Mouse (Mus musculus) hindbrain, embryonic 12.5 days (tissue): ENCODE data around the gene Zfp931. TPM values are rescaled to one million over a fixed set of nuclear protein-coding genes. Genes with fewer than 3 reads are reported as not detected.
"Not testable (repeated sequence)": the region's sequence is repeated elsewhere in the genome, so short reads cannot be mapped to it uniquely, and the experiment has no call there.

Source experiments
- ATAC-seq: fragments of 200-750 bp; cut with Nextera tagmentation; 2 replicates; pipeline ENCODE4 v1.8.0; 2017; ENCODE audit warnings: moderate TSS enrichment; ENCODE audit not compliant: low FRiP score
- H3K27ac ChIP-seq: fragments of 300-500 bp; sonication (generic); 2 replicates; pipeline ENCODE4 v1.5.1; 2016; ENCODE audit warnings: mild to moderate bottlenecking
- H3K27me3 ChIP-seq: fragments of 300-500 bp; sonication (generic); 2 replicates; pipeline ENCODE4 v1.6.1; 2016; ENCODE audit warnings: mild to moderate bottlenecking
- H3K36me3 ChIP-seq: fragments of 300-500 bp; sonication (generic); 2 replicates; pipeline ENCODE4 v1.6.1; 2016; ENCODE audit warnings: mild to moderate bottlenecking
- H3K4me1 ChIP-seq: fragments of 300-500 bp; sonication (generic); 2 replicates; pipeline ENCODE4 v1.6.1; 2016
- H3K4me2 ChIP-seq: fragments of 300-500 bp; sonication (generic); replicated peaks from 2 replicates; pipeline ENCODE4 v1.6.1; 2016; ENCODE audit warnings: mild to moderate bottlenecking
- H3K4me3 ChIP-seq: fragments of 300-500 bp; sonication (generic); 2 replicates; pipeline ENCODE4 v1.5.1; 2016; ENCODE audit warnings: mild to moderate bottlenecking
- H3K9ac ChIP-seq: fragments of 300-500 bp; sonication (generic); 2 replicates; pipeline ENCODE4 v1.6.1; 2016; ENCODE audit warnings: mild to moderate bottlenecking, moderate library complexity
- H3K9me3 ChIP-seq: fragments of 300-500 bp; sonication (generic); replicated peaks from 2 replicates; pipeline ENCODE4 v1.6.1; 2016; ENCODE audit warnings: mild to moderate bottlenecking
- WGBS: fragments of 180-500 bp; shearing (Covaris S2); methylation state at CpG from one replicate; pipeline ENCODE4 v1.1.7; 2016; 5-methylcytosine and 5-hydroxymethylcytosine counted together
- polyA plus RNA-seq: library from polyadenylated mRNA; unstranded; fragments of >200 nt; fragmentation: Nextera tagmentation; extraction: Ambion mirVana; gene quantifications from 2 replicates; pipeline ENCODE4 v1.2.1, GENCODE M21; 2016

Zfp931 gene
- 12.0 and 14.8 TPM in 2 replicates for polyA plus RNA-seq

DNA sequence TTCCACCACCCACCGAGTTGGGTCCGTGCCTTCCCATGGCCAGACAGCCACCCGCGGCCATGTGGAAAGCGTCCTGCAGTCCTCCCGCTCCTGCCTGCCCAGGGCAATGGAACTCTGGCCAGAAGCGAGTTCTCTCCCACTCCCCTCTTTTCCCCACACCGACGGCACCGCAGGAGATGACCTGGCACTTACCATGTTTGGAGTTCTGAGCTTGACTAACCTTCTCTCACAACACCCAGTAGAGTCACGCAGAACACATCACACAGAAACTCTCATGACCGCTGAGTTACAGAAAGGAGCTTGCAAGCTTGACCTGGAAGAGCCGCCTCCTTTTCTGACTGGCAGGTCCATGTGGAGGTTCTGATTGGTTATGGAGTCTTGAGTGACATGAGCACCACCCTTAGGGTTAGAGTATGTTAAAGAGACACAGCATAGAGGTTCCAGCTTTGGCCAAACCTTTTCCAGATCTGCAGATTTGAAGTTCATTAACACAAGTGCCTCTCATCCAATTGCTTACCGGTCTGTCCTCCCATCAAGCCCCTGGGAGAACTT is at the start of gene Zfp931:
Zfp931 (minus strand) TSS at position 311 of the 552 bp plus-strand sequence.
- Histone ChIP-seq H3K9ac (peak within 1 kb of the TSS; percentile 38; the same call in 1 of the 2 replicates), H3K4me2 (peak within 1 kb of the TSS; percentile 54), H3K4me3 (peak within 1 kb of the TSS; percentile 41)
- WGBS, result 0% methylated on average over 7 of the region's 14 CpGs
- not testable (repeated sequence) for H3K36me3 ChIP-seq, H3K9me3 ChIP-seq, ATAC-seq, H3K27me3 ChIP-seq, H3K4me1 ChIP-seq, H3K27ac ChIP-seq

DNA sequence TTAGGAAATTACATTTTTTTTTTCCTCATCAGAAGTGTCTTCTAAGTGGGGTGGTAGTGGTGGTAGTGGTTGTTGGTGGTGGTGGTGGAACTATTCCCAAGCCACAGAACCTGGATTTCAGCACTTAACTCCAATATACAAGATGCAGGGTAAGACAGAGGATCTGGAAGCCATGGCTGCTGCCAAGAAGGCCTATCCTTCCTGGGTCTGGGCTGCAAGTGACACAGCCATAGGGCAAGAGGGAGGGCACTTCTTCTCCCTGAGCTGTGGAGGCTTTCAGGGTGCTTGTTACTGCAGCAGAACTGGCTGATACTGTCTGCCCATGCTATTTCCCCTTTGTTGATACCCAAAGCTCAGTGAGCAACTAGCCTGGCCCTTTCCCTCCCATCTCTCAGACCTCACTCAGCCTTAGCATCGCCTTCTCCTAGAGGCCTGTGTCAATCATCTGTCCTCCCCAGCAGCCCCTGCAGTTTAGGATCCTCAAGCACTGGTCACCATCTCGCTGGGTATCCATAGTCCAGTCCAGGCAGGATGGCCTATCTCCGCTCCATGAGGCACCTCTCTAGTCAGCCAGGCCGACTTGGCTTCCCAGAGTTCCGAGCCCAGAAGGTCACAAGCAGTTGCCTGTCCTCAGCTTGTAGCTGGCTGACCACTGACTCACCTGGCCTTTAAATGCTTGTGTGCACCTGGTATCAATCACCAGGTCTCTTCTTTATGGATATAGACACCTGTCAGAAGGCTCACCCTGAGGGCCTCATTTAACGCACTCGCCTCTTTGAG is 48.0 kb upstream of the Zfp931 start:
- H3K4me3 ChIP-seq, result no peak overlapping the region
- H3K27me3 ChIP-seq, result 0 out of 2 replicates have a peak, but pooled peaks cover 2% of the 10 kb centered on the region
- no peaks in the 10 kb centered on the region for H3K9me3 ChIP-seq
- WGBS, result 90% methylated on average over 7 of the region's 7 CpGs
- no peaks in the 10 kb centered on the region for H3K36me3 ChIP-seq
- H3K4me1 ChIP-seq, result peaks cover 5% of the 10 kb centered on the region
- no peak overlapping the region for H3K27ac ChIP-seq
- H3K4me2 ChIP-seq, result no peak overlapping the region
- no peak for ATAC-seq
- H3K9ac ChIP-seq, result no peak overlapping the region

DNA sequence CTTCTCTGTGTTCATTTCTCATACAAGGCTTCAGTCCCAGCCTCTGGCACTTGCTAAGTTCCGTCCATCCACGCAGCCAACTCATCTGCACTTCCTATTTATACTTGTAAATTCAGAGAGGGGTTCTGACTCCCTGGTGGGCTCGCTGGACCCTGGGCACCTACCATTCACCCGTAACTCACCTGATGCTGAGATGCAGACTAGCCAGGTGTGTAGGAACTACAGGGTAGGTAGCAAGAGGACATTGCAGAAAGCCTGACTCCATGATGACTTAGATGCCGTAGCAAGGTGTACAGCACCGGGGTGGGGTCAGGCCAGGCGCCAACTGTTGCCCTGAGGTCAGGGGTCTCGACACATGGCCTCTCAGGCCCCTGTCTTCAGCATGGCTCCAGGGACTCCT is 47.2 kb upstream of the Zfp931 start:
- no peak for ATAC-seq
- Histone ChIP-seq H3K9ac (no peak overlapping the region), H3K9me3 (no peaks in the 10 kb centered on the region), H3K27me3 (peaks cover 10% of the 10 kb centered on the region; the same call in 1 of the 2 replicates), H3K27ac (no peak overlapping the region), H3K4me2 (no peak overlapping the region), H3K4me3 (no peak overlapping the region), H3K36me3 (no peaks in the 10 kb centered on the region), H3K4me1 (peaks cover 7% of the 10 kb centered on the region)
- 72% methylated on average over 8 of the region's 8 CpGs for WGBS

DNA sequence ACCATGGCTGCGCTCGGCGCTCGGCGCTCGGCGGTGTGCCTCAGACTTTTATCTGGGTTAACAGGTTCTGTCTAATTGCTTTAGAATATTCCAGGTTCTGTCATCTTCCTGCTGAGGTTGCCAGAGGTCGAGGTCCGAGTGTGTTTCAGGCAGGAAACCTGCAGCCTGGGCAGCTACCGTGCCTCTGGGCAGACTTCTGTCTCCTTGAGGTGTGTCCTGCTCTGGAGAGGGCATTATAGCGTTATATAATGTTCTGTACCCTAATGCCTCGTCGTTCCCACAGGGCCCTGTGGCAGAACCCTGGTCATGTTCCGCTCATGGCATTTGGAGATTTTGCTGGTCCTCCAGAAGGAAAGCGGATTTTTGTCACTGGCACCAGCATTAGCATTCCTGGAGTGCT is 45.2 kb upstream of the Zfp931 start:
- Histone ChIP-seq H3K4me2 (no peak overlapping the region), H3K36me3 (no peaks in the 10 kb centered on the region), H3K4me1 (peaks cover 20% of the 10 kb centered on the region), H3K4me3 (no peak overlapping the region), H3K27ac (no peak overlapping the region), H3K9me3 (no peaks in the 10 kb centered on the region), H3K9ac (no peak overlapping the region), H3K27me3 (peaks cover 29% of the 10 kb centered on the region)
- WGBS, result 81% methylated on average over 15 of the region's 15 CpGs
- ATAC-seq, result no peak

DNA sequence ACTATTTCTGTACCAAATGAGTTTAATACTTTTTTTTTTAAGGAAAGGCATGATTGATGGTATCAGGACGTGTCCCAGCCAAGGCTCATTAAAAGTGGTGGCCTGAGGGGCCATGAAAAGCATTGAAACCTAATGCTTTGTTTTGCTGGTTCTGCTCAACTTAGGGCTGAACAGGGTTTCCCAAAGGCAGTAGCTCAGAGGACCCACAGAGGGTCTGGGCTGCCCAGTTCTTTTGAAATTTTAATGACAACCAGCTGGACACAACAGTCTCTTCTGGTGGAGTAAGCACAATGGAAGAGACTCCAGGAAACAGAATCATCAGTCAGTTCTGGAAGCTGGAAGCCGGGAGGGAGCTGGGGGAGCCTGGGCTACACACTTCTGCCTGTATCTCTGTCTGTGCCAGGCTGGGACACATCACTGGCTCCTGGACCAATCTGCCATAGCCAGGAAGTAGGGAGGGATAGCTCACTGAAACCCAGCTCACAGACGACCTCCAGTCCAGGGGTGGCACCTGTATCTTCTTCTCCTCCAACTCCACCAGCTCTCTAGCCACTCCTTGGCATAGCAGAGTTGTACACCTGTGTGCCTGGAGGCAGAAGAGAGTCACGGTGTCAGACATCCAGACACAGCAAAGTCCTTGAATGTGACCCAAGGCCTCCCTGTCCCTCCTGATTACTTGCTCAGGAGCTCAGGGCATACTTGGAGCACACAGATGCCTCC is 43.8 kb upstream of the Zfp931 start:
- no peak overlapping the region for H3K4me2 ChIP-seq
- no peak for ATAC-seq
- H3K4me3 ChIP-seq, result no peak overlapping the region
- no peaks in the 10 kb centered on the region for H3K9me3 ChIP-seq
- 22% methylated on average over 4 of the region's 4 CpGs for WGBS
- no peak overlapping the region for H3K27ac ChIP-seq
- no peak overlapping the region for H3K9ac ChIP-seq
- peaks cover 20% of the 10 kb centered on the region for H3K4me1 ChIP-seq
- H3K27me3 ChIP-seq, result peaks cover 42% of the 10 kb centered on the region
- H3K36me3 ChIP-seq, result no peaks in the 10 kb centered on the region

DNA sequence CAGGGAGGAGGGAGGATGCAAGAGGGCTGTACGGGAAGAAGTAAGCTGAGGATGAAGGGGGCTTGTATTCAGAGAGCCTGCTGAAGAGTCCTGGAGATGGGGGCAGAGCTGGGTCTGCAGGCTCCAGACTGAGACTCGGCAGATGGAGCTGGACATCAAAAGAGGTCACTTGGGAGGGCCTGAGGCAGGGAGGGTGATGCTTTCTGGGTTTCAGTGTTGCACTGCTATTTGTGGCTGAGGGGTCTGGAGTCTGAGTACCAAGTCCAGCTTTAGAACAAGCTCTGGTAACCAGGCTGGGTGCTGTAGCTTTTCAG is 43.1 kb upstream of the Zfp931 start:
- no peak overlapping the region for H3K4me3 ChIP-seq
- no peaks in the 10 kb centered on the region for H3K36me3 ChIP-seq
- H3K27me3 ChIP-seq, result peaks cover 43% of the 10 kb centered on the region
- H3K4me1 ChIP-seq, result peaks cover 20% of the 10 kb centered on the region
- no peak overlapping the region for H3K9ac ChIP-seq
- H3K27ac ChIP-seq, result no peak overlapping the region
- WGBS, result 38% methylated on average over 2 of the region's 2 CpGs
- no peaks in the 10 kb centered on the region for H3K9me3 ChIP-seq
- no peak for ATAC-seq
- no peak overlapping the region for H3K4me2 ChIP-seq

DNA sequence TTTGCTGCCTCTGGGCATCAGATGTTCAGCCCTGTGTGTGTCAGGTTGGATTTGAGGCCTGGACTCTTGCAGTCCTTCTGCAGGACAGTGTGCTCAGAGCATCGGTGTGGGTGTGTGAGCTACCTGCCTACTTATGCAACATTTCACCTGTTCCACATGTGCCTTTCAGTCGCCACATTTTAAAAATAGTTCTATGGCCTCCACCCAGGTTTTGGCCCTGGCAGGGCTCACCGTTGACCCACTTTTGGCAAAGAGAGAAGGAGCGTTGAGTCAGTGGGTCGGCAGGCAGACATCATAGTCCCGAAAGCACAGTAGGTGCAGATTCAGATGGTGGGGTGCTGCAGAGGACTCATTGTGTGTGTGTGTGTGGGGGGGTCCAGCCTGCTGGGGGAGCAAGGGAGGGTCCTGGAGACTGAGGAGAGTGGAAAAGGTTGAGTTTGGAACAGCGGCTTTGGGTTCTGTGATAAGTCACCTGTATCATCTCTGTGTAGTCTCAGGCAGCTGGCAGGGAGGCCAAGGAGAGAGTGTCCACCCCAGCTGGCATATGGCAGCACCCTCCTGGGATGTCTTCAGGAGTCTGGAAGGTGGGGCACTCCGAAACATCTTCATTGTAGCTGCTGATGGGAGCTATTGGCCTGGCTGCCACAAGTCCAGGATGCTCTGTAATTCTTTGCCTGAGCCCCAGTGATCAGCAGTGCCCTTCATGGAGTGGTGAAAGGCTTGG is 42.5 kb upstream of the Zfp931 start:
- 92% methylated on average over 8 of the region's 8 CpGs for WGBS
- Histone ChIP-seq H3K9me3 (no peaks in the 10 kb centered on the region), H3K4me1 (peaks cover 20% of the 10 kb centered on the region), H3K27ac (no peak overlapping the region), H3K4me3 (no peak overlapping the region), H3K27me3 (peaks cover 43% of the 10 kb centered on the region), H3K9ac (no peak overlapping the region), H3K36me3 (no peaks in the 10 kb centered on the region), H3K4me2 (no peak overlapping the region)
- ATAC-seq, result no peak

DNA sequence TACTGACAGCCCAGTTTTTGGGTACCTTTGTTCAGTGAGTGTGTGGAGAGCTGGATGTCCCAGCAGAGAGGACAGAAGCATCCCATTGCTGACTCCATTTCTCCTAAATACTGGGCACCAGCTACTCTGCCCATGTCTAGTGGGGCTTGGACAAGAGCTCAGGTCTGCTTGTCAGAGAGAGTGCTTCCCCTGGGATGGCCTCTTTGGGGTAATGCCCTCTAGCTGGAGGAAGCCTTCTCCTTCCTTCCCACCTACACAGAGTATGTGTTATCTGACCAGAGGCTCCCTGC is 42.0 kb upstream of the Zfp931 start:
- no peak overlapping the region for H3K4me3 ChIP-seq
- H3K9ac ChIP-seq, result no peak overlapping the region
- no peak overlapping the region for H3K4me2 ChIP-seq
- no peaks in the 10 kb centered on the region for H3K9me3 ChIP-seq
- ATAC-seq, result no peak
- H3K27ac ChIP-seq, result no peak overlapping the region
- H3K36me3 ChIP-seq, result no peaks in the 10 kb centered on the region
- peaks cover 20% of the 10 kb centered on the region for H3K4me1 ChIP-seq
- H3K27me3 ChIP-seq, result peaks cover 43% of the 10 kb centered on the region

DNA sequence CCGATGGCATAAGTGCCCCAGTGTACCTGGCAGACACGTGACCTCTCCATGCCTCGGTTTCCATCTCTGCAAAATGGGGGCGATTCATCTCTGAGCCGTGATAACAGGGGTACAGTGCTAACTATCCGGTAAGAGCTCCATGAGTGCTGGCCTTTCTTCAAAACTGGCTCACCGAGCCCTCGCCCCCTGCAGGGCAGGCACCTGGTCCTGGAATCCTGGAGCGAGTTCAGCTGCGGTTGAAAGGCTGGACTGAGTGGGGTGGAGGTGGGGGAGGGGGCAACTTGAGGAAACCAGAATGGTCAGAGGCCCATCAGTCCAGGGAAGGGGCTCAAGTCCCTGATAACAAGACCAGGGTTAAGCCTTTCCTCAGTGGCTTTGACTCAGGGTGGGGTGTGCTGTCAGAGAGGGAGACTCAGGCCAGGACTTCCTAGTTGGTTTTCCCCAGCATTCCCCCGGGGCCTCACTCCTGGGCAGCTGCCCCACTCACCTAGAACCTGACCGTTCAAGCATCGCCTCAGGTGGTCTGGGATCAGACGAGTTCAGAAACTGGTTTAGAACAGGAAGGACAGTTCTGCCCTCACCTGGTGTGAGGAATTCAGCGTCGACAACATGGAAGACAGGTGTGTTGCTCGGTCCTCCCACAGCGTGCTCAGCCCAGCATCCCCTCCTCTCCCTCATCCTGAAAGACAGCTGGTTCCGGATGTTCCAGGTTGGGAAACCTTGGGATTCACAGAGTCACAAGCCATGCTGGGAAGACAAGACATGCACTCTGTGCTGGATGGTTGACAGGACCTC is 41.5 kb upstream of the Zfp931 start:
- Histone ChIP-seq H3K36me3 (no peaks in the 10 kb centered on the region), H3K9me3 (no peaks in the 10 kb centered on the region), H3K27ac (no peak overlapping the region), H3K4me2 (peak overlapping the region; percentile 97), H3K4me1 (peaks cover 20% of the 10 kb centered on the region), H3K9ac (no peak overlapping the region; the same call in 1 of the 2 replicates), H3K4me3 (peak overlapping the region; percentile 45), H3K27me3 (peaks cover 43% of the 10 kb centered on the region)
- WGBS, result 19% methylated on average over 19 of the region's 19 CpGs
- no peak; the same call in 1 of the 2 replicates for ATAC-seq

DNA sequence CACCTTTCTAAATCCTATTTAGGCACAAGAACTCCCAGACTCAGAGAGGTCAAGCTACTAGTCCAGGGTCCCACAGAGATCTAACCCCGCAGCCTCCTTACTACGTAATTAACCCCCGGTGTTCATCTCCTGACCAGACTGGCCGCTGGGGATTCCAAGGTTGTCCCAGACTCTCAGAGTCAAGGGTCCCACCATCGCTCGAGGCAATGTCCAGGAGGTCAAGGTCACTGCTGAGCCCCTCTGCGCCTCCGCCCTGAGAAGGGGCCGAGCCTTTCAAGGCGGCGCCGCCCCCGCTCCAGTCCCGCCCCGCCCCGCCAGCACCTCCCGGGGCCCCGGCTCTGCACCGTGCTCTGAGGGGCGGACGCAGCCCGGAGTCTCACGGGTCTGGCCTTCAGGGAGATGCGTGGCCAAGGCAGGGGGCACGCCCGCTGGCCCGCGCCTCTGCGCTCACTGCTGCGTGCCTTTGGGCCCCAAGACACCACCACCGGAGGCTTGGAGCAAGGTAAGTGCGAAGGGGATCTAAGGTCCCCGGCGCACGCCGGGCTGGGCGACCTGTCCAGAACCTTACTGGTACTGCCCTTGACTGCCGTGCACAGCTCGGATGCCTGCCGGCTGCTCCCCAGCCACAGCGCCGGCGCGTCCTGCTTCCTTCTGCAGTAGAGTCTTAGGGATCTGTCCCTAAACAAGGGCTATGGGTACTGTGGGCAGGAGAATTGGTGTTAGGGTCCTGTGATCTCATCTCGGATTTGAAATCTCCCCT is 40.7 kb upstream of the Zfp931 start, which contains the start of gene Phactr3:
Phactr3 (plus strand) TSS at position 175 of the 760 bp plus-strand sequence.
- Histone ChIP-seq H3K4me2 (peak within 1 kb of the TSS; percentile 97), H3K27me3 (peaks cover 43% of the 10 kb centered on the region), H3K4me1 (peaks cover 20% of the 10 kb centered on the region), H3K36me3 (no peaks in the 10 kb centered on the region), H3K4me3 (peak within 1 kb of the TSS; percentile 45), H3K9ac (peak within 1 kb of the TSS; percentile 64), H3K27ac (no peak within 1 kb of the TSS), H3K9me3 (no peaks in the 10 kb centered on the region)
- peak; percentile 63 for ATAC-seq
- 2% methylated on average over 45 of the region's 45 CpGs for WGBS

DNA sequence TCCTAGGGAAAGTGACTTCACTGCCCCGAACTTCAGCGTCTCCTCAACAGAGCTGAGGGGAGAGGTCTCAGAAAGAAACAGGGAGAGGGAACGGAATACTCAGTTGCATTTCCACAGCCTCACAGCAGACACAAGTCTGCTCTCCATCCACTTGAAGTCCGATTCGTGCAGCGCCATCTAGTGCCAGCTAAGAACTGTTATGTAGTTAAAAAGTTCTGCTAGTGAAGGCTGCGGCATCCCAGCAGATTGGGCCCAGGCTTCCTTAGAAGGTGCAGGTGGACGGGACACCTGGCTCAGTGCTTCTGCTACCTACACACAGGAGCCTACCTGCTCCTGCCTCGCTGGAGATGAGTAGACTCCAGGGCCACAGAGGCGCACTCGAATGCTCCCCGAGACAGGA is 39.7 kb upstream of the Zfp931 start:
- no peak for ATAC-seq
- peaks cover 43% of the 10 kb centered on the region for H3K27me3 ChIP-seq
- H3K4me2 ChIP-seq, result no peak overlapping the region
- H3K27ac ChIP-seq, result no peak overlapping the region
- H3K36me3 ChIP-seq, result no peaks in the 10 kb centered on the region
- H3K4me1 ChIP-seq, result peaks cover 20% of the 10 kb centered on the region
- H3K4me3 ChIP-seq, result no peak overlapping the region
- H3K9me3 ChIP-seq, result no peaks in the 10 kb centered on the region
- 25% methylated on average over 12 of the region's 12 CpGs for WGBS
- no peak overlapping the region for H3K9ac ChIP-seq
